Comparison of ENCODE assay signal across 23 mouse cellular contexts in genomic region chr9:7032553-7032952, GRCm38 (mm10).
"Had no signal": no experiment of that assay in that cellular context is flagged by ENCODE, and none has a peak within 500 bp of the region (broad histone marks: within the 10 kb centered on the region; RNA-seq: fewer than 3 reads in every experiment).

No protein-coding gene starts in this region.

- H3K9me3 ChIP-seq: forebrain, embryonic 15.5 days; hindbrain, embryonic 13.5 days; hindbrain, embryonic 15.5 days; kidney, embryonic 15.5 days; limb, embryonic 13.5 days; limb, embryonic 15.5 days; liver, embryonic 12.5 days had no signal

- ATAC-seq: forebrain, embryonic 15.5 days; forebrain, postnatal 0 days; hindbrain, postnatal 0 days; intestine, embryonic 16.5 days; liver, embryonic 12.5 days had no signal

- H3K36me3 ChIP-seq: liver, embryonic 12.5 days had no signal

- H3K4me1 ChIP-seq: forebrain, embryonic 15.5 days; hindbrain, embryonic 13.5 days; hindbrain, embryonic 15.5 days; kidney, embryonic 15.5 days; limb, embryonic 13.5 days; limb, embryonic 15.5 days; liver, embryonic 12.5 days had no signal

- H3K4me3 ChIP-seq: forebrain, embryonic 15.5 days; hindbrain, embryonic 13.5 days; hindbrain, embryonic 15.5 days; kidney, embryonic 15.5 days; limb, embryonic 13.5 days; limb, embryonic 15.5 days; liver, embryonic 12.5 days had no signal

- H3K27ac ChIP-seq: forebrain, embryonic 15.5 days; hindbrain, embryonic 13.5 days; hindbrain, embryonic 15.5 days; hindbrain, postnatal 0 days; kidney, embryonic 15.5 days; kidney, postnatal 0 days; limb, embryonic 13.5 days; limb, embryonic 15.5 days; liver, embryonic 12.5 days had no signal

- DNase-seq: forebrain, postnatal 0 days; gastrocnemius, postnatal 14 days; gastrocnemius, postnatal 36 days; heart, adult 11 months; kidney, adult 11 months; kidney, adult 2 months; kidney, adult 9 months; kidney, postnatal 14 days; kidney, postnatal 36 days; layer of hippocampus, adult 9-11 months; layer of hippocampus, postnatal 36 days; left cerebral cortex, postnatal 4 days had no signal

- H3K4me2 ChIP-seq: forebrain, embryonic 15.5 days; heart, embryonic 11.5 days; hindbrain, embryonic 13.5 days; hindbrain, embryonic 15.5 days; kidney, embryonic 15.5 days; limb, embryonic 13.5 days; limb, embryonic 15.5 days; liver, embryonic 12.5 days had no signal

- H3K9ac ChIP-seq: forebrain, embryonic 15.5 days; forebrain, postnatal 0 days; hindbrain, embryonic 13.5 days; hindbrain, embryonic 15.5 days; kidney, embryonic 15.5 days; limb, embryonic 13.5 days; limb, embryonic 15.5 days; liver, embryonic 12.5 days had no signal

- H3K27me3 ChIP-seq: forebrain, embryonic 15.5 days; hindbrain, embryonic 13.5 days; hindbrain, embryonic 15.5 days; kidney, embryonic 15.5 days; limb, embryonic 13.5 days; limb, embryonic 15.5 days; liver, embryonic 12.5 days had no signal
